Mouse (Mus musculus): ENCODE data around the gene Pgls.

The Pgls gene

DNA sequence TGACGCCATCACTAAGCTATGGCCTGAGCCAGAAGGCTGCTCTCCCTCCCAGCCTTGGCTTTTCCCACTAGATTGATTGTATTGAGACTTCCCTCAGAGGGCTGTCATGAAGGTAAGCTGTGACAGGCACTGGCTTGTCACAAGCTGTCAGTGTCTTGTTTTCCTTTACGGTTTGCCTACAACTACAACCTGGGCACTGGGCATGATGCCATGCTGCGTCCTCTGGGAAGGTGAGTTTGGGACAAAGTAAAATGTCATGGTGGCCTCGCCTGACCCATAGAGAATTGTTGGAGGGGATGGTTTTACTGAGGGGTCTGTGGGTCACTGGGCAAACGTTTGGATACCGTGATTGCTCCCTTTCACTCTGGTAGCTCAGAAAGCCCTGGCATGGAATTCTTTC lies 46.3 kb downstream of the Pgls start:
- no peak for DNase-seq (ENCODE audit: low spot score)

DNA sequence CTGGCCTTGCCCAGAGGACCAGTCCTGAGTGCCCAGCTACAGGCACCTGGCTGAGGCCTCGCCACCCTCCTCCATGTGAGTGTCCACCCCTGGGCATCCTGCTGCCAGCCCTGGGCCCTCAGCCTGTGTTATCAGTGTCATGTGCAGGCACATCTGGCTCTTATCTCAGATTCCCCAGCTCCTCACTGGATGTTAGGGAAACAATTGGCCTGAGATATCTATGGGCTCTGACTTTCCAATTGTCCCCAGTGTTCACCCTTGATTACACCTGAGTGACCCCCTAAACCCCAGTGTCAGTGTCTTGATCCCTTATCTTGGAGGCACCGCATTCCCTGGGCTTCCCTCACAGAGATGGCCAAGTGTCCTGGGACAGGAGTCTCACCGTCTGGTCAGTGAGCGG lies 47.3 kb downstream of the Pgls start:
- no peak for DNase-seq (ENCODE audit: low spot score)

DNA sequence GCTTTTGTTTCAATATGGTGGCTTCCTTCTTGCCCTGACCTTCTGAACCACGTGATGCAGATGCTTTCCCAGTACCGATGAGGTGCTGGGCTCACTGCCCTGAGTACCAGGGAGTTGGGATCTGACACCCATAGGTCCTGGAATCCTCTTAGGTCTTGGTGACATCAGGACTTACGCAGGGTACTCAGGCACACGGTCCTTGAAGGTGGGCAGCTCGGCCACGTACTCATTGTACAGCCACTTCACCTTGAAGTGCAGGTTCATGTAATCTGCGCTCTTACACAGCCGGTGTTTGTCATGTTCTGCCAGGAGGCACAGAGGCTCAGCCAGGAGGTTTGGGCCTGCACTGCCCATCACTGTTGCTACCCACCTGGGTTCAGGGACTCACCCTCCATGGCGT lies 53.5 kb downstream of the Pgls start:
- no peak for DNase-seq (ENCODE audit: low spot score)
